Mouse (Mus musculus) midbrain, embryonic 10.5 days (tissue): Measurements from ENCODE around the gene Gipc2. TPM values are rescaled to one million over a fixed set of nuclear protein-coding genes. Genes with fewer than 3 reads are reported as not detected.
A peak's percentile ranks its signal among the peaks of the same experiment; 100 is the strongest.

ENCODE experiments used
- DNase-seq: peaks from one replicate; pipeline ENCODE4 v3.0.0-alpha.2; 2017; ENCODE audit warnings: low spot score
- H3K27ac ChIP-seq: fragments of 300-500 bp; sonication (generic); replicated peaks from 2 replicates; pipeline ENCODE4 v1.5.1; 2016; ENCODE audit warnings: mild to moderate bottlenecking
- H3K27me3 ChIP-seq: fragments of 300-500 bp; sonication (generic); 2 replicates; pipeline ENCODE4 v1.6.1; 2016; ENCODE audit warnings: low read depth, mild to moderate bottlenecking; ENCODE audit not compliant: poor library complexity, severe bottlenecking
- H3K36me3 ChIP-seq: fragments of 300-500 bp; sonication (generic); 2 replicates; pipeline ENCODE4 v1.6.1; 2016; ENCODE audit warnings: mild to moderate bottlenecking, moderate library complexity
- H3K4me1 ChIP-seq: fragments of 300-500 bp; sonication (generic); 2 replicates; pipeline ENCODE4 v1.6.1; 2016
- H3K4me3 ChIP-seq: fragments of 300-500 bp; sonication (generic); 2 replicates; pipeline ENCODE4 v1.5.1; 2016; ENCODE audit warnings: mild to moderate bottlenecking, moderate library complexity
- H3K9me3 ChIP-seq: fragments of 300-500 bp; sonication (generic); replicated peaks from 2 replicates; pipeline ENCODE4 v1.6.1; 2016; ENCODE audit warnings: mild to moderate bottlenecking
- WGBS: fragments of 180-500 bp; shearing (Covaris S2); methylation state at CpG from one replicate; pipeline ENCODE4 v1.1.7; 2016; 5-methylcytosine and 5-hydroxymethylcytosine counted together
- polyA plus RNA-seq: library from polyadenylated mRNA; unstranded; fragments of >200 nt; fragmentation: Nextera tagmentation; extraction: Ambion mirVana; gene quantifications from 2 replicates; pipeline ENCODE4 v1.2.1, GENCODE M21; 2016

The Gipc2 gene
- polyA plus RNA-seq, result 0.95 and 1.5 TPM in 2 replicates

- H3K27ac ChIP-seq, result peak within 1 kb of the TSS; percentile 79
- H3K27me3 ChIP-seq, result peaks cover 46% of the 10 kb centered on the region
- H3K36me3 ChIP-seq, result no peaks in the 10 kb centered on the region
- WGBS, result 7% methylated on average over 10 of the region's 10 CpGs
- H3K4me1 ChIP-seq, result peaks cover 26% of the 10 kb centered on the region
- peak within 1 kb of the TSS; percentile 68 for H3K4me3 ChIP-seq
- no peak for DNase-seq
- 0 out of 2 replicates have a peak, but pooled peaks cover 6% of the 10 kb centered on the region for H3K9me3 ChIP-seq
Measured at GRCm38 (mm10) chr3:152166099-152166423, at the start of gene Gipc2. TSS of gene Gipc2 (minus strand) at chr3:152166230.

- Histone ChIP-seq H3K9me3 (no peaks in the 10 kb centered on the region), H3K27ac (no peak overlapping the region), H3K4me1 (peaks cover 32% of the 10 kb centered on the region), H3K4me3 (peak overlapping the region; percentile 74), H3K27me3 (no peaks in the 10 kb centered on the region), H3K36me3 (peaks cover 60% of the 10 kb centered on the region)
- no peak for DNase-seq
- WGBS, result 84% methylated on average over 3 of the region's 3 CpGs
Measured at GRCm38 (mm10) chr3:152213416-152213815, 47.4 kb upstream of the Gipc2 start.

- Histone ChIP-seq H3K27me3 (no peaks in the 10 kb centered on the region), H3K9me3 (no peaks in the 10 kb centered on the region), H3K27ac (peak overlapping the region; percentile 98), H3K36me3 (peaks cover 54% of the 10 kb centered on the region), H3K4me1 (peaks cover 35% of the 10 kb centered on the region), H3K4me3 (peak overlapping the region; percentile 74)
- no peak for DNase-seq
- 54% methylated on average over 7 of the region's 7 CpGs for WGBS
Measured at GRCm38 (mm10) chr3:152211731-152212279, 45.8 kb upstream of the Gipc2 start.

GRCm38 (mm10) chr3:152210728-152211391 lies 44.8 kb upstream of the Gipc2 start:
- H3K9me3 ChIP-seq, result no peaks in the 10 kb centered on the region
- peak; percentile 73 for DNase-seq
- H3K4me3 ChIP-seq, result peak overlapping the region; percentile 74
- H3K27ac ChIP-seq, result peak overlapping the region; percentile 98
- H3K27me3 ChIP-seq, result no peaks in the 10 kb centered on the region
- H3K4me1 ChIP-seq, result peaks cover 35% of the 10 kb centered on the region
- H3K36me3 ChIP-seq, result peaks cover 48% of the 10 kb centered on the region
- 0% methylated on average over 45 of the region's 68 CpGs for WGBS

- Histone ChIP-seq H3K36me3 (peaks cover 40% of the 10 kb centered on the region), H3K4me1 (peaks cover 35% of the 10 kb centered on the region), H3K9me3 (no peaks in the 10 kb centered on the region), H3K27me3 (no peaks in the 10 kb centered on the region), H3K4me3 (peak within 1 kb of the TSS; percentile 74), H3K27ac (peak within 1 kb of the TSS; percentile 98)
- peak; percentile 100 for DNase-seq
- WGBS, result under 1% methylated on average over 84 of the region's 85 CpGs
Measured at GRCm38 (mm10) chr3:152209967-152210634, 44.1 kb upstream of the Gipc2 start, which contains the start of the genes Dnajb4 and Fubp1. TSS of gene Dnajb4 (minus strand) at chr3:152210302. TSS of gene Fubp1 (plus strand) at chr3:152210422.

- Histone ChIP-seq H3K4me3 (peak overlapping the region; percentile 74), H3K36me3 (peaks cover 34% of the 10 kb centered on the region), H3K27ac (peak overlapping the region; percentile 98), H3K27me3 (no peaks in the 10 kb centered on the region), H3K9me3 (no peaks in the 10 kb centered on the region), H3K4me1 (peaks cover 35% of the 10 kb centered on the region)
- WGBS, result 9% methylated on average over 25 of the region's 25 CpGs
- DNase-seq, result no peak
Measured at GRCm38 (mm10) chr3:152209177-152209966, 43.3 kb upstream of the Gipc2 start.

GRCm38 (mm10) chr3:152208096-152208885 lies 42.3 kb upstream of the Gipc2 start:
- H3K4me3 ChIP-seq, result peak overlapping the region; percentile 74
- H3K36me3 ChIP-seq, result peaks cover 29% of the 10 kb centered on the region
- H3K9me3 ChIP-seq, result no peaks in the 10 kb centered on the region
- peaks cover 29% of the 10 kb centered on the region for H3K4me1 ChIP-seq
- no peak for DNase-seq
- WGBS, result 96% methylated on average over 7 of the region's 7 CpGs
- H3K27me3 ChIP-seq, result no peaks in the 10 kb centered on the region
- H3K27ac ChIP-seq, result no peak overlapping the region

- 94% methylated on average over 4 of the region's 4 CpGs for whole genome bisulfite sequencing
- no peak for DNase-seq
- H3K36me3 ChIP-seq, result peaks cover 20% of the 10 kb centered on the region
- no peaks in the 10 kb centered on the region for H3K27me3 ChIP-seq
- no peaks in the 10 kb centered on the region for H3K9me3 ChIP-seq
- peaks cover 18% of the 10 kb centered on the region for H3K4me1 ChIP-seq
- no peak overlapping the region for H3K27ac ChIP-seq
- H3K4me3 ChIP-seq, result no peak overlapping the region
Measured at GRCm38 (mm10) chr3:152207156-152207555, 41.1 kb upstream of the Gipc2 start.

- Histone ChIP-seq H3K27ac (no peak overlapping the region), H3K4me3 (no peak overlapping the region), H3K4me1 (peaks cover 11% of the 10 kb centered on the region), H3K36me3 (peaks cover 15% of the 10 kb centered on the region), H3K27me3 (no peaks in the 10 kb centered on the region), H3K9me3 (no peaks in the 10 kb centered on the region)
- no peak for DNase-seq
- 91% methylated on average over 3 of the region's 3 CpGs for WGBS
Measured at GRCm38 (mm10) chr3:152204577-152204976, 38.5 kb upstream of the Gipc2 start.

- Histone ChIP-seq H3K9me3 (no peaks in the 10 kb centered on the region), H3K36me3 (peaks cover 15% of the 10 kb centered on the region), H3K27ac (no peak overlapping the region), H3K27me3 (no peaks in the 10 kb centered on the region), H3K4me1 (peaks cover 8% of the 10 kb centered on the region), H3K4me3 (no peak overlapping the region)
- WGBS, result 74% methylated on average over 3 of the region's 3 CpGs
- no peak for DNase-seq
Measured at GRCm38 (mm10) chr3:152203996-152204395, 38.0 kb upstream of the Gipc2 start.

- no peak for DNase-seq
- Histone ChIP-seq H3K36me3 (peaks cover 14% of the 10 kb centered on the region), H3K4me3 (no peak overlapping the region), H3K4me1 (peaks cover 2% of the 10 kb centered on the region), H3K27me3 (no peaks in the 10 kb centered on the region), H3K9me3 (no peaks in the 10 kb centered on the region), H3K27ac (no peak overlapping the region)
- 91% methylated on average over 6 of the region's 6 CpGs for WGBS
Measured at GRCm38 (mm10) chr3:152203411-152203810, 37.4 kb upstream of the Gipc2 start.

- no peaks in the 10 kb centered on the region for H3K9me3 ChIP-seq
- no peaks in the 10 kb centered on the region for H3K27me3 ChIP-seq
- peaks cover 13% of the 10 kb centered on the region for H3K36me3 ChIP-seq
- no peaks in the 10 kb centered on the region for H3K4me1 ChIP-seq
- H3K4me3 ChIP-seq, result no peak overlapping the region
- no peak for DNase-seq
- H3K27ac ChIP-seq, result no peak overlapping the region
Measured at GRCm38 (mm10) chr3:152202942-152203341, 36.9 kb upstream of the Gipc2 start.
